Mouse (Mus musculus) E14TG2a.4 (cell line): ENCODE measurements around the gene Epb41l4b.

Experiments used
- CTCF ChIP-seq: conservative IDR thresholded peaks from 2 replicates; pipeline ENCODE4 v1.5.1; 2014; ENCODE audit warnings: low read length
- NANOG ChIP-seq: IDR thresholded peaks from 2 replicates; pipeline ENCODE4 v1.6.1; 2014; ENCODE audit warnings: borderline replicate concordance, low read length, mixed read lengths
- POU5F1 ChIP-seq: IDR thresholded peaks from 2 replicates; pipeline ENCODE4 v1.6.1; 2014; ENCODE audit warnings: low read length, borderline replicate concordance

GRCm38 (mm10) chr4:57055635-57056034 is 87.6 kb downstream of the Epb41l4b start:
- TF ChIP-seq CTCF (no peak), POU5F1 (no peak), NANOG (no peak)
